Mouse (Mus musculus): ENCODE data around the gene Igdcc4. TPM values are rescaled to one million over a fixed set of nuclear protein-coding genes. Genes with fewer than 3 reads are reported as not detected.

Igdcc4 gene
- polyA plus RNA-seq, 1 experiment from 2014 or later, result 12.4 TPM

DNA sequence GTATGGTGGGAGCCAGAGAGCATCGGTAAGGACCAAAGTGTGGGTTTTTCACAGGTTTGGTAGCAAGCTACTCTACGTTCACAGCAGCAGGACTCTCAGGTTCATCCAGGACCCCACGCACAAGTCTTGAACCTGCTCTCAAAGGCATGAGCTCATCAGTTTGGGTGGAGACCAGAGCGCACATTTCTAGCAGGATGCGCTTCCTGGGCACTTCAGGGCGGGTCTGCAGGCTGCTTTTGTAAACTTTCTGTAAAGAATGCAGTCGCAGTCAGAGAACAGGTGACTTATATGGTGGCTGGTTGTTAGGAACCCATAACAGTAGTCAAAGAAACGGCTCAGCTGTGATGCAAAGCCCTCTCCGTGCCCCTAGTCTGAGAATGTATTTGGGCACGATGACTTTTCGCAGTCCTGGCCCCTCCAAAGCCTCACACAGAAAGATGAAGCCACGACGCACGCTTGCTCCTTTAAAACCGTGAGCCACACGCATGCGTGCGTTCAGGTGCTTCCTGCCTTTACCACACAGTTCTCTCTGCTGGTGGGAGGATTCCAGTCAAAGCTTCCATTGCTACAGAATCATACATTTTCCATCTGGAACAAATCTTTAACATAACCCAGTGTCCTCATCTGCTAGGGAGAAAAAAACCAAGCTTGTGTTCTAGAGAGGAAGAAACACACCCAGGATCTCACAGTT is 18.1 kb upstream of the Igdcc4 start:
- Histone ChIP-seq H3K4me3 (ENCODE audit: low read depth, low read length) (no peak overlapping the region), H3K4me2 (ENCODE audit: low read depth, low read length) (no peak overlapping the region), H3K27me3 (ENCODE audit: control insufficient read depth, insufficient read depth, low read length) (no peaks in the 10 kb centered on the region), H3K27ac (replicated peaks; ENCODE audit: low read depth, low read length) (no peak overlapping the region), H3K9me3 (replicated peaks; ENCODE audit: control insufficient read depth, low read length) (no peaks in the 10 kb centered on the region), H3K9ac (replicated peaks; ENCODE audit: low read length) (no peak overlapping the region), H3K4me1 (ENCODE audit: control insufficient read depth, insufficient read depth, low read length) (no peaks in the 10 kb centered on the region), H3K36me3 (replicated peaks; ENCODE audit: control insufficient read depth, insufficient read depth, low read depth, low read length) (no peaks in the 10 kb centered on the region; the same call in none of the 2 replicates)
- no peak for ATAC-seq (replicated peaks; ENCODE audit: insufficient number of reproducible peaks, low FRiP score, low TSS enrichment, low read depth)
- WGBS, result 91% methylated on average over 18 of the region's 18 CpGs
- no peak for DNase-seq (ENCODE audit: low spot score)

DNA sequence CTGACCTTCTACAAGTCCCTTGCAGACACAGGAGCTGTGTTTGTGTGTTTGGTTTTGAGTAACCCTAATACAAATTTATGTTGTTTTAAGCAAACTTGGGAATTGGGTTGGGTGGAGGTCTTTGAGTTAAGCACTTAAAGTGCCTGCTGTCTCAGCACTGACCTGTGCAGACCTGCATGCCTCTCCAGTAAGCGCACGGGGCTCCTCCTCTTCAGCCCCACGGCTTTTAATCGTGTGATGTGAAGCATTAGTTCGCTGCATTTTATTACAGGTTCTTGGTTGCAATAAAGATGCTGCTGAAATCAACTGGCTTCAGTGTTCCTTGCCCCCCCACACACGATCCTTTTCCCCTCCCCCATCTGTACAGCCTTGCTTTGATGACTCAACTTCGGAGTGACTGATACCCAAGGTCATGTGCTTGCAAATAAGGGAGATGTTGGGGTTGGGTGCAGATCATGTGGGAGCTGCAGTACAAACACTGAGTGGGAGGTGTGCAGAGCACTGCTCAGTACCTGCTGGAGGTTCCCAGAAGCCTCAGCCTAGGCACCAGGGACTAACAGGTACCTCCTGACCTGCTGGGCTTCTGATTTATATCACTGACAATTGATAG is 17.0 kb upstream of the Igdcc4 start:
- H3K4me3 ChIP-seq (ENCODE audit: low read depth, low read length), result no peak overlapping the region
- no peak overlapping the region for H3K27ac ChIP-seq (replicated peaks; ENCODE audit: low read depth, low read length)
- ATAC-seq (replicated peaks; ENCODE audit: insufficient number of reproducible peaks, low FRiP score, low TSS enrichment, low read depth) (no peak), DNase-seq (ENCODE audit: low spot score) (no peak)
- 81% methylated on average over 7 of the region's 7 CpGs for WGBS
- H3K9me3 ChIP-seq (replicated peaks; ENCODE audit: control insufficient read depth, low read length), result no peaks in the 10 kb centered on the region
- H3K4me1 ChIP-seq (ENCODE audit: control insufficient read depth, insufficient read depth, low read length), result no peaks in the 10 kb centered on the region
- H3K27me3 ChIP-seq (ENCODE audit: control insufficient read depth, insufficient read depth, low read length), result no peaks in the 10 kb centered on the region
- no peak overlapping the region for H3K9ac ChIP-seq (replicated peaks; ENCODE audit: low read length)
- no peaks in the 10 kb centered on the region; the same call in 1 of the 2 replicates for H3K36me3 ChIP-seq (replicated peaks; ENCODE audit: control insufficient read depth, insufficient read depth, low read depth, low read length)
- H3K4me2 ChIP-seq (ENCODE audit: low read depth, low read length), result no peak overlapping the region

DNA sequence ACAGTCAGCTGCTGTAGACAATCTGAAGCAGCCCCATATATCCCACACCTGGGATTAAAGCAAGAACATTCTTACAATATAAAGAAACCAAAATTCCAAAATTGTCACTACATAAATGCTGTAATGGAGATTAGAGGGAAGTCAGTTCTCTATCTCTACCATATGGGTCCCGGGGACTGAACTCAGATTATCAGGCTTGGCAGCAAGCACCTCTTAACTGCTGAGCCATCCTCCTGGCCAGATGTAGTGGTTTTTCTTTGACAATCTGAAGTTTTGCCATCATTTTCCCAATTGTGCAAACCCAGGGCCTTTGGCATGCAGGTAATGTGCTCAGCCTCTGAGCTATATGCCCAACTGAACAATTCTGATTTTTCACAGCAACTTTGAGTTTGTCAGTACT is 16.0 kb upstream of the Igdcc4 start:
- no peaks in the 10 kb centered on the region for H3K36me3 ChIP-seq (replicated peaks; ENCODE audit: control insufficient read depth, insufficient read depth, low read depth, low read length)
- H3K9ac ChIP-seq (replicated peaks; ENCODE audit: low read length), result no peak overlapping the region
- no peaks in the 10 kb centered on the region for H3K4me1 ChIP-seq (ENCODE audit: control insufficient read depth, insufficient read depth, low read length)
- no peak overlapping the region for H3K27ac ChIP-seq (replicated peaks; ENCODE audit: low read depth, low read length)
- H3K4me3 ChIP-seq (ENCODE audit: low read depth, low read length), result no peak overlapping the region
- ATAC-seq (replicated peaks; ENCODE audit: insufficient number of reproducible peaks, low FRiP score, low TSS enrichment, low read depth), result no peak
- DNase-seq (ENCODE audit: low spot score), result no peak
- H3K9me3 ChIP-seq (replicated peaks; ENCODE audit: control insufficient read depth, low read length), result no peaks in the 10 kb centered on the region
- WGBS, result 85% methylated on average over 1 of the region's 1 CpGs
- H3K4me2 ChIP-seq (ENCODE audit: low read depth, low read length), result no peak overlapping the region
- no peaks in the 10 kb centered on the region for H3K27me3 ChIP-seq (ENCODE audit: control insufficient read depth, insufficient read depth, low read length)

DNA sequence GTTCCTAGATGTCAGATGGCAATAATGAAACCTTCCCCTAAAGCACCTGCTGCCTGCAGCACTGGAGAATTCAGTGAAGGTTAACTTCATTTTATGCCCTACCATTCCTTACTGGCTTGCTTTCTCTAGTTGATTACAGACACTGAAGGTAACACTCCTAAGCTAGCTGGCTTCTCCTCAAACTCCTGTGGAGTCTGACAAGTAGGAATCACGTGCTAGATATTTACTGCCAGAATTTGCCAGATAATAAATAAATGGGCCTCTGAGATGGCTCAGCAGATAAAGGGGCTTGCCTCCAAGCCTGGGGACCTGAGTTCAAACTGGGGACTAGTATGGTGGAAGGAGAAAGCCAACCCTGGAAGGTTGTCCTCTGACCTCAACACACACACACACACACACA is 14.5 kb upstream of the Igdcc4 start:
- no peak overlapping the region for H3K9ac ChIP-seq (replicated peaks; ENCODE audit: low read length)
- H3K27ac ChIP-seq (replicated peaks; ENCODE audit: low read depth, low read length), result no peak overlapping the region
- H3K36me3 ChIP-seq (replicated peaks; ENCODE audit: control insufficient read depth, insufficient read depth, low read depth, low read length), result no peaks in the 10 kb centered on the region
- DNase-seq (ENCODE audit: low spot score) (no peak), ATAC-seq (replicated peaks; ENCODE audit: insufficient number of reproducible peaks, low FRiP score, low TSS enrichment, low read depth) (no peak)
- H3K9me3 ChIP-seq (replicated peaks; ENCODE audit: control insufficient read depth, low read length), result no peaks in the 10 kb centered on the region
- H3K27me3 ChIP-seq (ENCODE audit: control insufficient read depth, insufficient read depth, low read length), result no peaks in the 10 kb centered on the region
- H3K4me2 ChIP-seq (ENCODE audit: low read depth, low read length), result no peak overlapping the region
- H3K4me3 ChIP-seq (ENCODE audit: low read depth, low read length), result no peak overlapping the region
- no peaks in the 10 kb centered on the region for H3K4me1 ChIP-seq (ENCODE audit: control insufficient read depth, insufficient read depth, low read length)
- whole genome bisulfite sequencing, result 63% methylated on average over 1 of the region's 1 CpGs

DNA sequence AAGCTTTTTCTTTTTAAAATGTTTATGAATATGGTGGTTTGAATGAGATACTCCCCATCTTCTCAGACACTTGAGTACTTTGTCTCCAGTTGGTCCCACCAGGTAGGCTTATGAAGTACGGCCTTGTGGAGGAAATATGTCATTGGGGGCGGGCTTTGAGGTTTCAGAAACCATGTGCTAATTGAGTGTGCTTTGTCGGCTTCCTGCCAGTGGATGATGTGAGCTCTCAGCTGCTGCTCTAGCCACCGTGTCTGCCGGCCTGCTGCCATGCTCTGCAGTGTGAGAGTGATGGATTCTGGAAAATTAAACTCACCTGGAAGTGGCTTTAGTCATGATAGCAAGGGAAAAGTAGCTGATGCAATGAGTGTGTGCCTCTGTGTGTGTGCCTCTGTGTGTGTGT is 13.8 kb upstream of the Igdcc4 start:
- no peak overlapping the region for H3K27ac ChIP-seq (replicated peaks; ENCODE audit: low read depth, low read length)
- H3K36me3 ChIP-seq (replicated peaks; ENCODE audit: control insufficient read depth, insufficient read depth, low read depth, low read length), result no peaks in the 10 kb centered on the region
- DNase-seq (ENCODE audit: low spot score), result peak; percentile 14
- H3K4me1 ChIP-seq (ENCODE audit: control insufficient read depth, insufficient read depth, low read length), result no peaks in the 10 kb centered on the region
- WGBS, result 56% methylated on average over 5 of the region's 5 CpGs
- ATAC-seq (replicated peaks; ENCODE audit: insufficient number of reproducible peaks, low FRiP score, low TSS enrichment, low read depth), result no peak
- no peaks in the 10 kb centered on the region for H3K27me3 ChIP-seq (ENCODE audit: control insufficient read depth, insufficient read depth, low read length)
- no peak overlapping the region for H3K9ac ChIP-seq (replicated peaks; ENCODE audit: low read length)
- H3K4me2 ChIP-seq (ENCODE audit: low read depth, low read length), result no peak overlapping the region
- H3K4me3 ChIP-seq (ENCODE audit: low read depth, low read length), result no peak overlapping the region
- no peaks in the 10 kb centered on the region for H3K9me3 ChIP-seq (replicated peaks; ENCODE audit: control insufficient read depth, low read length)

DNA sequence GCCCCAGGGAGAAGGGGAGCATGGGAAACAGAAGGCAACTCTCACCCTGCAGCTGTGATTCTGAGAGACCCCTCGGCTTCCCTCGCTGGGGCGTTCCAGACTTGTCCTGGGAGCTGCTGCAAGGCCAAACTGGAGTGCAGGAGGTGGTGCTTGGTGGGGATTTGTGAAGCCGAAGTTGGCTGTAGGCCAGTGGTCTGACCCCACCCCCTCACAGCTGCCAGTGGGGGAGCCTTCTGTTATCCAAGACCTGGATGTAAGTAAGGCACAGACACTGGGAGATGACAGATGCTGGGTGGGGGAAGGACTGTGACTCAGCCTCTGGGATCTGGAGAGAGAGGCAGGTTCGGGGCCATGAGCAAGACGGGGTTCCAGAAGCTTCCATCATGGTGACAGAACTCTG is 7.0 kb upstream of the Igdcc4 start:
- no peak for ATAC-seq (replicated peaks; ENCODE audit: insufficient number of reproducible peaks, low FRiP score, low TSS enrichment, low read depth)

DNA sequence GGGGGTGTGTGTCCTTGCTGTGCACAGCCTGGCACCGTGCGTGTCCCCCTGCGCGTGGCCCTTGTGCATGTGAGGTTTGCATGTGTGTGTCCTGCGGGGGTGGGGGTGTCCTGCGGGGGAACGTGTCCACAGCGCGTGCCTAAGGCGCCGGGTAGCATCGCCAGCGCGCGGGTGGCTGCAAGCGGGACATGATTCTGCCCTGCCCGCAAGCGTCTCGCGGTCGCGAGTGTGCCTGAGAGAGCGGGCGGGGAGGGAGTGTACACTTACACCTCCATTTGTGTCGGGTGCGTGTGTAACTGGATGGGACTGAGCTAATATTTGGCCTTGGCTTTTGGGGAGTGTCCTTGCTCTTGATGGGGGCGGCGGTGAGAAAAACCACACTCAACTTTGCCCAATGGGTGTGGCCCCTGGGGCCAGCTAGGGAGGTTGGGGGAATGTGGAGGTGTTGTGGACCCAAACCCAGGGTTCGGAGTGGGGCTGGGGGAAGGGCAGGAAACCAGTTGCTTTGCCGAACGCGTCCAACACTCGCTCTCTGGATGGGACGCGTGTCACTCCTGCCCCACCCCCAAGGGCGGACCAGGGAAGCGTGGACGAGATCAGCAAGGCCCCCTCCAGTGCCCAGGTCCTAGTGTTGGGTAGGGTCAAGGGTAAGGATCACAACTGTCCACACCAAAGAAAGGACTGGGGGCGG is 545 bp downstream of the Igdcc4 start:
- peak; percentile 51 for ATAC-seq (replicated peaks; ENCODE audit: insufficient number of reproducible peaks, low FRiP score, low TSS enrichment, low read depth)
- Histone ChIP-seq H3K27me3 (ENCODE audit: control insufficient read depth, insufficient read depth, low read length) (no peaks in the 10 kb centered on the region), H3K4me2 (ENCODE audit: low read depth, low read length) (peak overlapping the region; percentile 100), H3K4me3 (ENCODE audit: low read depth, low read length) (peak overlapping the region; percentile 79), H3K27ac (replicated peaks; ENCODE audit: low read depth, low read length) (peak overlapping the region; percentile 65), H3K9me3 (replicated peaks; ENCODE audit: control insufficient read depth, low read length) (no peaks in the 10 kb centered on the region), H3K9ac (replicated peaks; ENCODE audit: low read length) (peak overlapping the region; percentile 85), H3K36me3 (replicated peaks; ENCODE audit: control insufficient read depth, insufficient read depth, low read depth, low read length) (no peaks in the 10 kb centered on the region), H3K4me1 (ENCODE audit: control insufficient read depth, insufficient read depth, low read length) (no peaks in the 10 kb centered on the region)
- peak; percentile 63 for DNase-seq (ENCODE audit: low spot score)
- WGBS, result under 1% methylated on average over 39 of the region's 39 CpGs

More for the DNA sequence above, 7.0 kb upstream of the Igdcc4 start:
- peak; percentile 14 for DNase-seq (ENCODE audit: low spot score)
- WGBS, result 55% methylated on average over 6 of the region's 6 CpGs
- no peak overlapping the region for H3K27ac ChIP-seq (replicated peaks; ENCODE audit: low read depth, low read length)
- H3K9me3 ChIP-seq (replicated peaks; ENCODE audit: control insufficient read depth, low read length), result no peaks in the 10 kb centered on the region
- no peak overlapping the region for H3K4me2 ChIP-seq (ENCODE audit: low read depth, low read length)
- H3K27me3 ChIP-seq (ENCODE audit: control insufficient read depth, insufficient read depth, low read length), result no peaks in the 10 kb centered on the region
- H3K36me3 ChIP-seq (replicated peaks; ENCODE audit: control insufficient read depth, insufficient read depth, low read depth, low read length), result no peaks in the 10 kb centered on the region
- H3K4me1 ChIP-seq (ENCODE audit: control insufficient read depth, insufficient read depth, low read length), result no peaks in the 10 kb centered on the region
- no peak overlapping the region for H3K9ac ChIP-seq (replicated peaks; ENCODE audit: low read length)
- H3K4me3 ChIP-seq (ENCODE audit: low read depth, low read length), result no peak overlapping the region

All from embryonic facial prominence, embryonic 11.5 days (tissue).